Mouse (Mus musculus) stomach, postnatal 0 days (tissue): ENCODE results near the gene Naa40.

ENCODE experiments used
- CTCF ChIP-seq: IDR thresholded peaks from 2 replicates; pipeline ENCODE4 v1.5.1; 2016; ENCODE audit warnings: antibody characterized with exemption, low read depth, mild to moderate bottlenecking, moderate library complexity
- EP300 ChIP-seq: optimal IDR thresholded peaks from 2 replicates; pipeline ENCODE3; 2016; ENCODE audit warnings: antibody characterized with exemption

DNA sequence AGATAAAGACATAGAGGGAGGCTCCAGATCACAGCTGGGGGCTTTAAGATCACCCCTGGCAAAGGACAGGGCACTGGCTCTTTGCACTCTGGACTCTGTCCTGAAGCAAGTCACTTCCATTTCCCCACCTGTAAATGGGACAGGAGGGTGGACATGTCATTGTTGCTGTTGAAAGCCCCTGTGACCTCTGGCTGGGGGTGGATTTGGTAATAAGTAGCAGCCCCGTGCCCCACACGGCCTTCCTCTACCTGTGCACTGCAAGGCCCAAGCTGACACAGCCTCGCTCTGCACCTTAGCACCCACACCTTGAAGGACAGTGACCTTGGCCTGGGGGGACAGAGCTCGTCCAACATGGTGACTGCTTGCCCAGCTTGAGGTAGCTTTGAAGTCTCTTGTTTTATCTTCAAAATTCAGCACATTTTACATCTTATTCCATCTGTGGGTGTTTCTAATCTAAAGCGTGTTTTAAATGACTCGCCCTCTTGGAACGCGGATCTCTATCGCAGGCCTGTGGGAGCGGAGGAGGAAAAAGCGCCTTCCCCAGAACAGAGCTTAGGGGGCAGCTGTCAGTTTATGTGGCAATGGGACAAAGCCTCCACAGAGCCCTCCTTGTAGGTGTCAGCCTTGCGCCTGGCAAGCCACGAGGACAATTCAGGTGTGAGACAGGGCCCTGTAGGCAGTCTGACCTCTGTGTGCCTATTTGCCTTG, 63.0 kb downstream of the Naa40 start:
- TF ChIP-seq EP300 (no peak), CTCF (no peak)
